Mouse (Mus musculus) cortical plate, adult 2 months (tissue): ENCODE measurements at regions not wholly inside any gene's neighbourhood (a gene's known extent, or its start where the extent isn't known, plus 50 kb on each side); places are given as distances from the start of the nearest gene placed in this dataset.
A peak's percentile ranks its signal among the peaks of the same experiment; 100 is the strongest.

ENCODE experiments used
- CTCF ChIP-seq: fragments of 200-500 bp; IDR thresholded peaks from 2 replicates; pipeline ENCODE4 v1.5.1; 2011; ENCODE audit warnings: mild to moderate bottlenecking, control low read depth, low read length; ENCODE audit not compliant: insufficient read depth; ENCODE audit errors: extremely low read depth
- POLR2A ChIP-seq: fragments of 200-500 bp; IDR thresholded peaks from 2 replicates; pipeline ENCODE4 v1.6.1; 2011; ENCODE audit warnings: mild to moderate bottlenecking, low read length, control low read depth; ENCODE audit not compliant: insufficient read depth; ENCODE audit errors: extremely low read depth

GRCm38 (mm10) chr9:88241203-88241995, 85.6 kb upstream of the Nt5e start:
- TF ChIP-seq CTCF = peak; percentile 72
- TF ChIP-seq POLR2A = no peak
